Mouse (Mus musculus) lung, postnatal 0 days (tissue): ENCODE measurements around the gene Ift74. TPM values are rescaled to one million over a fixed set of nuclear protein-coding genes. Genes with fewer than 3 reads are reported as not detected.
"Not testable (repeated sequence)": the region's sequence is repeated elsewhere in the genome, so short reads cannot be mapped to it uniquely, and the experiment has no call there.

Source experiments
- ATAC-seq: fragments of 200-750 bp; cut with Nextera tagmentation; 2 replicates; pipeline ENCODE4 v1.8.0; 2017; ENCODE audit warnings: moderate library complexity
- DNase-seq: peaks from one replicate; pipeline ENCODE4 v3.0.0-alpha.2; 2016; ENCODE audit warnings: low spot score
- H3K27ac ChIP-seq: fragments of 300-500 bp; sonication (generic); 2 replicates; pipeline ENCODE4 v1.5.1; 2014; ENCODE audit warnings: antibody characterized with exemption, mild to moderate bottlenecking, low read length, mixed read lengths
- H3K27me3 ChIP-seq: fragments of 300-500 bp; sonication (generic); replicated peaks from 2 replicates; pipeline ENCODE4 v1.6.1; 2014; ENCODE audit warnings: low read length, mixed read lengths; ENCODE audit not compliant: insufficient read depth
- H3K36me3 ChIP-seq: fragments of 300-500 bp; sonication (generic); 2 replicates; pipeline ENCODE4 v1.6.1; 2014; ENCODE audit warnings: low read length, mixed read lengths; ENCODE audit not compliant: insufficient read depth
- H3K4me1 ChIP-seq: fragments of 300-500 bp; sonication (generic); 2 replicates; pipeline ENCODE4 v1.6.1; 2014; ENCODE audit warnings: antibody characterized with exemption, low read depth, low read length, mixed read lengths; ENCODE audit not compliant: insufficient read depth
- H3K4me2 ChIP-seq: fragments of 300-500 bp; sonication (generic); replicated peaks from 2 replicates; pipeline ENCODE4 v1.6.1; 2014; ENCODE audit warnings: low read depth, mild to moderate bottlenecking, low read length, moderate library complexity, mixed read lengths
- H3K4me3 ChIP-seq: fragments of 300-500 bp; sonication (generic); 2 replicates; pipeline ENCODE4 v1.5.1; 2014; ENCODE audit warnings: low read depth, low read length
- H3K9ac ChIP-seq: fragments of 300-500 bp; sonication (generic); replicated peaks from 2 replicates; pipeline ENCODE4 v1.6.1; 2014; ENCODE audit warnings: low read depth, mild to moderate bottlenecking
- H3K9me3 ChIP-seq: fragments of 300-500 bp; sonication (generic); 2 replicates; pipeline ENCODE4 v1.6.1; 2016; ENCODE audit warnings: low read length, mixed read lengths
- CTCF ChIP-seq: IDR thresholded peaks from 2 replicates; pipeline ENCODE4 v1.5.1; 2016; ENCODE audit warnings: antibody characterized with exemption, mild to moderate bottlenecking
- EP300 ChIP-seq: IDR thresholded peaks from 2 replicates; pipeline ENCODE4 v1.6.1; 2016; ENCODE audit warnings: antibody characterized with exemption, mild to moderate bottlenecking, control low read depth
- WGBS: fragments of 180-500 bp; shearing (Covaris S2); extraction: QIAGEN DNeasy Blood & Tissue Kit; methylation state at CpG from one replicate; pipeline ENCODE4 v1.1.7; 2014; 5-methylcytosine and 5-hydroxymethylcytosine counted together
- polyA plus RNA-seq: library from polyadenylated mRNA; unstranded; fragments of >200 nt; fragmentation: Nextera tagmentation; extraction: Ambion mirVana; gene quantifications from 2 replicates; pipeline ENCODE4 v1.2.1, GENCODE M21; 2015

The Ift74 gene
- polyA plus RNA-seq, 1 experiment from 2014 or later: 22.0 TPM

DNA sequence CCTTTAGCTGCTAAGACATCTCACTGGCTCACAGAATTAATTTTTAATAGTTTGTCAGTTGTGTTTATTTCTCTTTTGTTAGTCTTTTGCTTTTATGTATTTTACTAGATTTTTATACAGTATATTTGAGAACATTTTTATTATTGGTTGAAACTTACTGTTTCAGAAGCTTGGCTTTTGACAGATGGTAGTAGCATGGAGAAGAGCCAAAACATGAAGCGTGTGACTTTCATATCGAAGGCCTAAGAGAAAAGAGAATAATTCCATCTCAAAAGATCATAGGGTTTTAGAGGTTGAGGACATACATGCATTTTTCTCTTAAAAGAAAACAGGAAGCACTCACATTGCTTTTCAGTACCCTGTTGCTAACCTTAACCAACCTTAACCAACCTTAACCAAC, 28.9 kb downstream of the Ift74 start:
- TF ChIP-seq CTCF (no peak), EP300 (no peak)
- 87% methylated on average over 2 of the region's 2 CpGs for WGBS
- no peaks in the 10 kb centered on the region for H3K27me3 ChIP-seq

GRCm38 (mm10) chr4:94649920-94650319, 35.6 kb downstream of the Ift74 start, which contains the start of gene Lrrc19:
Gene Lrrc19 (minus strand): TSS chr4:94650144.
- no peak for DNase-seq
- H3K4me1 ChIP-seq: no peaks in the 10 kb centered on the region
- H3K9me3 ChIP-seq: no peaks in the 10 kb centered on the region
- no peak for TF ChIP-seq CTCF
- no peak for TF ChIP-seq EP300
- H3K36me3 ChIP-seq: no peaks in the 10 kb centered on the region; the same call in 1 of the 2 replicates
- no peak within 1 kb of the TSS for H3K27ac ChIP-seq
- WGBS: 83% methylated on average over 3 of the region's 3 CpGs
- no peaks in the 10 kb centered on the region for H3K27me3 ChIP-seq
- no peak within 1 kb of the TSS for H3K4me2 ChIP-seq
- H3K9ac ChIP-seq: no peak within 1 kb of the TSS
- H3K4me3 ChIP-seq: no peak within 1 kb of the TSS
- no peak for ATAC-seq

More for the DNA sequence above, 28.9 kb downstream of the Ift74 start:
- H3K9me3 ChIP-seq: no peaks in the 10 kb centered on the region
- no peak overlapping the region for H3K4me3 ChIP-seq
- H3K27ac ChIP-seq: no peak overlapping the region
- H3K4me2 ChIP-seq: no peak overlapping the region
- H3K36me3 ChIP-seq: no peaks in the 10 kb centered on the region
- H3K4me1 ChIP-seq: no peaks in the 10 kb centered on the region
- DNase-seq (no peak), ATAC-seq (no peak)
- no peak overlapping the region for H3K9ac ChIP-seq

DNA sequence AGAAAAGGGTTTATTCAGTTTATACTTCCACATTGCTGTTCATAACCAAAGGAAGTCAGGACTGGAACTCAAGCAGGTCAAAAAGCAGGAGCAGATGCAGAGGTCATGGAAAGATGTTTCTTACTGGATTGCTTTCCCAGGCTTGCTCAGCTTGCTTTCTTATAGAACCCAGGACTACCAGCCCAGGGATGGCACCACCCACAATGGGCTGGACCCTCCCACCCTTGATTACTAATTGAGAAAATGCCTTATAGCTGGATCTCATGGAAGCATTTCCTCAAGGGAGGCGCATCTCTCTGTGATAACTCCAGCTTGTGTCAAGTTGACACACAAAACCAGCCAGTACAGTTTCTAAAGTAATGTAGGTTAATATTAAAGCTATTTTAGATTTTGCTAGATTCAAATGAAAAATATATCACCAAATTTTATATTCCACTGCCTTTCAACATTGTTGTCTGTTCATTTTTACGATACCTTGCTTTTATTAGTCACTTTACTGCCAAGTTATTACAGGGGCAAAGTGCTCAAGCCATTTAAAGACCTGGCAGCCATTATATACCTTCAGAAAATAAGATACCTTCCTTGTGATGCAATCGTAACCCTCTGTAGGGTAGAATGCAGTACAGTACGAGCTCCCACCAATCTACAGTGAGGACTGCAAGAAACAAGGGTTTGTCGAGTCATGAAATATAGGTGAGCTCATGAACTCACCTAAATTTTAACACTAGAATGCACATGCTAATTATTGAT, 36.3 kb downstream of the Ift74 start:
- H3K4me2 ChIP-seq, H3K27me3 ChIP-seq, H3K36me3 ChIP-seq, ATAC-seq, H3K9ac ChIP-seq, H3K4me3 ChIP-seq, H3K4me1 ChIP-seq, H3K9me3 ChIP-seq, H3K27ac ChIP-seq, DNase-seq: not testable (repeated sequence)
- 91% methylated on average over 5 of the region's 5 CpGs for WGBS

DNA sequence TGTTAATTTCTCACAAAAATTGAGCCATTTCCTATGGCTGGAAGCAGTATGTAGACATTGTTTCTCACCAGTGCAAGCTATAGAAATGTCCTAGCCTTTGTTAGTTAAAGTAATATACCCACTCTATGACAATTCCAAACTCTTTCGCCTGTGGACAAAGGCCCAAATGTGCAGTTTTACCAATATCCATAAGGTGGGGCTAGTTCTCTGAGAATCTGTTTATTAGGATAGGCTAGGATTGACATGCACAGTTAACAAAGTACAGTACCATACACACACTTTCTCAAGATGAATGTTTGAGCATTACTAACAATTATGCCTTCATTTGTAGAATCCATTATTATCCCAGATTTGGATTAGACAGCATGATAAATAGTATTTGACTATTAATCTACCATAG, 55.4 kb downstream of the Ift74 start:
- DNase-seq: peak; percentile 68

GRCm38 (mm10) chr4:94680662-94681061, 66.4 kb downstream of the Ift74 start:
- WGBS: 79% methylated on average over 2 of the region's 2 CpGs
- no peak for TF ChIP-seq CTCF
- no peak for TF ChIP-seq EP300
- H3K9ac ChIP-seq: no peak overlapping the region
- H3K9me3 ChIP-seq: no peaks in the 10 kb centered on the region
- H3K27me3 ChIP-seq: no peaks in the 10 kb centered on the region
- H3K36me3 ChIP-seq: no peaks in the 10 kb centered on the region
- ATAC-seq (no peak), DNase-seq (no peak)
- no peak overlapping the region for H3K4me2 ChIP-seq
- H3K4me3 ChIP-seq: no peak overlapping the region
- no peak overlapping the region for H3K27ac ChIP-seq
- H3K4me1 ChIP-seq: no peaks in the 10 kb centered on the region

More for the DNA sequence above, 55.4 kb downstream of the Ift74 start:
- ATAC-seq: peak; percentile 64
- no peak overlapping the region for H3K4me2 ChIP-seq
- H3K4me1 ChIP-seq: no peaks in the 10 kb centered on the region
- 17% methylated on average over 1 of the region's 1 CpGs for WGBS
- H3K36me3 ChIP-seq: no peaks in the 10 kb centered on the region
- no peaks in the 10 kb centered on the region for H3K9me3 ChIP-seq
- TF ChIP-seq EP300 (no peak), CTCF (peak; percentile 88)
- no peak overlapping the region for H3K4me3 ChIP-seq
- H3K27me3 ChIP-seq: no peaks in the 10 kb centered on the region
- no peak overlapping the region for H3K9ac ChIP-seq
- no peak overlapping the region for H3K27ac ChIP-seq

GRCm38 (mm10) chr4:94681181-94681580, 66.9 kb downstream of the Ift74 start:
- H3K4me1 ChIP-seq: no peaks in the 10 kb centered on the region

More at GRCm38 (mm10) chr4:94681181-94681580, 66.9 kb downstream of the Ift74 start:
- Histone ChIP-seq H3K27ac (no peak overlapping the region), H3K9ac (no peak overlapping the region), H3K27me3 (no peaks in the 10 kb centered on the region), H3K36me3 (no peaks in the 10 kb centered on the region), H3K4me2 (no peak overlapping the region), H3K9me3 (no peaks in the 10 kb centered on the region), H3K4me3 (no peak overlapping the region)
- WGBS: 85% methylated on average over 2 of the region's 2 CpGs
- no peak for DNase-seq
- ATAC-seq: no peak
- TF ChIP-seq EP300 (no peak), CTCF (no peak)
